Mouse (Mus musculus): ENCODE results near the gene Vmn1r177. TPM values are rescaled to one million over a fixed set of nuclear protein-coding genes. Genes with fewer than 3 reads are reported as not detected.
"Not testable (repeated sequence)": the region's sequence is repeated elsewhere in the genome, so short reads cannot be mapped to it uniquely, and the experiment has no call there.

The Vmn1r177 gene
- not detected for total RNA-seq (2021)

DNA sequence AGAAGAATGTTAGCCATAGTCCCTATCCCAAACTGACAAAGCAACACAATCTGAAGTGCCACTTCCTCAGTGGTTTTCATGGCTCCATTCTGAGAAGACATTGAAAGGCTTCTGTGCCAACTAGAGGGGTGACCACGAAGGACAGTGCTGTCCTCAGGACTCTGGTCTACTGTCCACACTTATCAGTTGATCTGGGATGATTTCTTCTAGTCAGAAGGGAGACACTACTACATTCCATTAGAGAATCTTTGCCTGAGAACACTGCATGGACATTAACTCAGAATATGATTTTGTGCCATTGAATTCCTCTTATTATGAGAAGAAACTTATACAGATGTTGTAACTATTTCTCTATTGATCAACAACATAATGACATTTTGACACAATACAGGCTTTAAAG, at the start of gene Vmn1r177:
Vmn1r177 (minus strand) TSS at position 101 of the 400 bp plus-strand sequence.
- DNase-seq; intact Hi-C loops (cut with DNase I): not testable (repeated sequence)

GRCm38 (mm10) chr7:23891709-23892108, 25.5 kb upstream of the Vmn1r177 start, which contains the start of gene Vmn1r178:
Gene Vmn1r178, plus strand, starts transcription at chr7:23892009.
- no peak for DNase-seq
- intact Hi-C loops (cut with DNase I) = no loop called here

DNA sequence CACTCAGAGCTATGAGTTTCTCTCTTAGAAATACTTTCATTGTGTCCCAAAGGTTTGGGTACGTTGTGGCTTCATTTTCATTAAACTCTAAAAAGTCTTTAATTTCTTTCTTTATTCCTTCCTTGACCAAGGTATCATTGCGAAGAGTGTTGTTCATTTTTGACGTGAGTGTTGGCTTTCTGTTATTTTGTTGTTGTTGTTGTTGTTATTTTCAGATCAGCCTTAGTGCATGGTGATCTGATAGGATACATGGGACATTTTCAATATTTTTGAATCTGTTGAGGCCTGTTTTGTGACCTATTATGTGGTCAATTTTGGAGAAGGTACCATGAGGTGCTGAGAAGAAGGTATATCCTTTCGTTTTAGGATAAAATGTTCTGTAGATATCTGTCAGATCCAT, 10.7 kb upstream of the Vmn1r177 start:
- DNase-seq; intact Hi-C loops (cut with DNase I): not testable (repeated sequence)

DNA sequence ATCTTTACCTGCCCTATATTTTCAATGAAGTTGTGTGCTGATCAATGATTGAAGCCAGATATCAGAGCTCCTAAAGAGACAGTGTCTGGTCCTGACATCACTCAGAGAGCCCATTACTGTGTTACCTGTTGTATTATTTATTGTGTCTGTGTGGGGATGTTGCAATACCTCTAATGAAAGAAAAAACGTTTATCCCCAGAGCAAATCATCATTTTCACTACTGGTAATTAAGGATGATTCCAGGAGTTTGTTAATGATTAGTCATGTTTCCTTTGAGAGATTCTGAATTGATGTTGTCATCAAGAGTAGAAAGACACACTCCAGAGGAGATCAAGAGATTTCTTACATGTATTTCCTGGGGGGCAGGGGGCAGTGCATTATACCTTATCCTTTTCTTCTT, 29.0 kb downstream of the Vmn1r177 start, which contains the start of gene Vmn1r176:
Vmn1r176 (minus strand) TSS at position 101 of the 400 bp plus-strand sequence.
- DNase-seq; intact Hi-C loops (cut with DNase I): not testable (repeated sequence)

Other genes with a start within 250 kb of the Vmn1r177 start
- not detected for gene Vmn1r171, start 235.7 kb downstream of the Vmn1r177 start, total RNA-seq (2021)
- not detected for gene Vmn1r172, start 208.1 kb downstream of the Vmn1r177 start, total RNA-seq (2021)
- gene Vmn1r173, start 165.7 kb downstream of the Vmn1r177 start, total RNA-seq (2021) = not detected
- not detected for gene Vmn1r174, start 114.2 kb downstream of the Vmn1r177 start, total RNA-seq (2021)
- gene Vmn1r175, start 55.8 kb downstream of the Vmn1r177 start, total RNA-seq (2021) = not detected
- not detected for gene Vmn1r176, start 29.1 kb downstream of the Vmn1r177 start, total RNA-seq (2021)
- not detected for gene Vmn1r178, start 25.6 kb upstream of the Vmn1r177 start, total RNA-seq (2021)
- not detected for gene Vmn1r179, start 60.5 kb upstream of the Vmn1r177 start, total RNA-seq (2021)
- gene Vmn1r180, start 84.2 kb upstream of the Vmn1r177 start, total RNA-seq (2021) = not detected
- gene Vmn1r181, start 108.2 kb upstream of the Vmn1r177 start, total RNA-seq (2021) = not detected
- not detected for gene V1rd19, start 135.2 kb upstream of the Vmn1r177 start, total RNA-seq (2021)
- not detected for gene Vmn1r183, start 186.8 kb upstream of the Vmn1r177 start, total RNA-seq (2021)
- 10 to 100 TPM in 1 of 2 experiments, 1 to 10 TPM in 1; 9.5 to 10.3 TPM for gene Zfp180, start 215.5 kb upstream of the Vmn1r177 start, total RNA-seq (2021)
- gene Zfp112, start 245.9 kb upstream of the Vmn1r177 start, total RNA-seq (2021) = 1 to 10 TPM; 3.1 to 3.8 TPM

Measured in heart, postnatal 10 days (tissue).